Comparison of ENCODE assay signal across 8 mouse cellular contexts in the genomic region with DNA sequence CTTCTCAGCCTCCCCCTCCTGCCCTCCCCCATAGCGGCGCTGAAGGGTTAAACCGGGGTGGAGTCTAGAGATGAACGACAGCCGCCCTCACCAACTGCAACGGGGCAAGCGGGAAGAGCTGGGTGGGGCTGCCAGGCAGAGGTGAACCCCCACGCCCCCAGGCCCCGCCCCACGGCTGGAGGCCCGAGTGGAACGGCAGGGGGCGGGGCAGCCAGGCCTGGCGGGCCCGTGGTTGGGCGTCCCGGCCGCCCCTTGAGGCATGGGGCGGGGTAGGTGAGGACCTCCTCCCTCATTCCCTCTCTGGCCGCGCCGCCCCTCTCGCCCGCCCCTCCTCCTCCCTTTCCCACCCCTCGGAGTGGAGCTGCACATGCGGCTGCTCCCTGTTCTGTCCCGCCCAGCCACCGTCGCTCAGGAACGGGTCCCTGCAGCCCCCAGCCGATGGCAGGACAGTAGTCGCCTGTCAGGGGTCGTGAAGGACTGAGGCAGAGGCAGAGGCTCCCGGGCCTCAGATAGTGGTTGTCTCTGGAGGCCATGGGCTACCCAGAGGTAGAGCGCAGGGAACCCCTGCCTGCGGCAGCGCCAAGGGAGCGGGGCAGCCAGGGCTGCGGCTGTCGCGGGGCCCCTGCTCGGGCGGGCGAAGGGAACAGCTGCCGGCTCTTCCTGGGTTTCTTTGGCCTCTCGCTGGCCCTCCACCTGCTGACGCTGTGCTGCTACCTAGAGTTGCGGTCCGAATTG. TPM values are rescaled to one million over a fixed set of nuclear protein-coding genes. Genes with fewer than 3 reads are reported as not detected.
DNase-seq lines count a peak whose midpoint lies in the region; ATAC-seq and TF ChIP-seq lines count a peak whose summit lies in the region.

A gene (plus strand): TSS at position 357 of the 735 bp plus-strand sequence.

- 24% methylated on average over 36 of the region's 49 CpGs for WGBS in forebrain, embryonic 11.5 days
- 21% methylated on average over 45 of the region's 49 CpGs for WGBS in heart, embryonic 15.5 days
- WGBS in liver, embryonic 13.5 days (ENCODE audit: insufficient replicate concordance) = 12% methylated on average over 35 of the region's 49 CpGs
- 24% methylated on average over 29 of the region's 49 CpGs for WGBS in neural tube, embryonic 12.5 days
- 15% methylated on average over 27 of the region's 49 CpGs for WGBS in stomach, postnatal 0 days

- H3K9me3 ChIP-seq in forebrain, embryonic 11.5 days (ENCODE audit: control insufficient read depth, low read length) = no peaks in the 10 kb centered on the region
- no peaks in the 10 kb centered on the region for H3K9me3 ChIP-seq in heart, embryonic 15.5 days (replicated peaks)
- no peaks in the 10 kb centered on the region for H3K9me3 ChIP-seq in liver, embryonic 13.5 days (replicated peaks)
- no peaks in the 10 kb centered on the region for H3K9me3 ChIP-seq in neural tube, embryonic 12.5 days
- no peaks in the 10 kb centered on the region for H3K9me3 ChIP-seq in stomach, postnatal 0 days (ENCODE audit: control insufficient read depth, low read length)

- H3K27me3 ChIP-seq in forebrain, embryonic 11.5 days (ENCODE audit: control insufficient read depth, insufficient read depth, low read length) = peaks cover 7% of the 10 kb centered on the region; the same call in 1 of the 2 replicates
- H3K27me3 ChIP-seq in heart, embryonic 15.5 days = no peaks in the 10 kb centered on the region
- H3K27me3 ChIP-seq in liver, embryonic 13.5 days = peaks cover 5% of the 10 kb centered on the region; the same call in 1 of the 2 replicates
- H3K27me3 ChIP-seq in neural tube, embryonic 12.5 days (replicated peaks) = no peaks in the 10 kb centered on the region
- no peaks in the 10 kb centered on the region for H3K27me3 ChIP-seq in stomach, postnatal 0 days (ENCODE audit: control insufficient read depth, insufficient read depth, low read length)

- H3K4me3 ChIP-seq in forebrain, embryonic 11.5 days (ENCODE audit: low read depth, low read length) = peak within 1 kb of the TSS; percentile 46
- H3K4me3 ChIP-seq in heart, embryonic 15.5 days = peak within 1 kb of the TSS; percentile 64
- H3K4me3 ChIP-seq in liver, embryonic 13.5 days (replicated peaks) = peak within 1 kb of the TSS; percentile 61
- H3K4me3 ChIP-seq in neural tube, embryonic 12.5 days = peak within 1 kb of the TSS; percentile 47
- H3K4me3 ChIP-seq in stomach, postnatal 0 days (ENCODE audit: low read depth, low read length) = peak within 1 kb of the TSS; percentile 49

- peak within 1 kb of the TSS; percentile 55 for H3K4me2 ChIP-seq in forebrain, embryonic 11.5 days (ENCODE audit: low read depth, low read length, severe bottlenecking)
- peak within 1 kb of the TSS; percentile 92 for H3K4me2 ChIP-seq in heart, embryonic 15.5 days
- H3K4me2 ChIP-seq in liver, embryonic 13.5 days = peak within 1 kb of the TSS; percentile 82
- H3K4me2 ChIP-seq in neural tube, embryonic 12.5 days (replicated peaks) = peak within 1 kb of the TSS; percentile 81
- H3K4me2 ChIP-seq in stomach, postnatal 0 days (replicated peaks; ENCODE audit: low read depth) = peak within 1 kb of the TSS; percentile 70

- ATAC-seq in forebrain, embryonic 11.5 days (replicated peaks; ENCODE audit: low FRiP score) = peak; percentile 97
- ATAC-seq in heart, embryonic 15.5 days (replicated peaks; ENCODE audit: insufficient number of reproducible peaks, insufficient read depth, low FRiP score, low read depth) = peak; percentile 96
- ATAC-seq in liver, embryonic 13.5 days (ENCODE audit: low read depth) = peak; percentile 97
- peak; percentile 97 for ATAC-seq in neural tube, embryonic 12.5 days (ENCODE audit: low FRiP score, low read depth)
- peak; percentile 98 for ATAC-seq in stomach, postnatal 0 days (ENCODE audit: low FRiP score, low TSS enrichment)

- no peaks in the 10 kb centered on the region for H3K36me3 ChIP-seq in forebrain, embryonic 11.5 days (ENCODE audit: control insufficient read depth, insufficient read depth, low read length)
- no peaks in the 10 kb centered on the region for H3K36me3 ChIP-seq in heart, embryonic 15.5 days
- no peaks in the 10 kb centered on the region for H3K36me3 ChIP-seq in liver, embryonic 13.5 days
- no peaks in the 10 kb centered on the region for H3K36me3 ChIP-seq in neural tube, embryonic 12.5 days
- H3K36me3 ChIP-seq in stomach, postnatal 0 days (ENCODE audit: control insufficient read depth, insufficient read depth, low read length) = no peaks in the 10 kb centered on the region

- no peaks in the 10 kb centered on the region for H3K4me1 ChIP-seq in forebrain, embryonic 11.5 days (replicated peaks; ENCODE audit: control insufficient read depth, insufficient read depth, low read length)
- no peaks in the 10 kb centered on the region for H3K4me1 ChIP-seq in heart, embryonic 15.5 days (replicated peaks)
- no peaks in the 10 kb centered on the region; the same call in 1 of the 2 replicates for H3K4me1 ChIP-seq in liver, embryonic 13.5 days (replicated peaks)
- no peaks in the 10 kb centered on the region for H3K4me1 ChIP-seq in neural tube, embryonic 12.5 days
- no peaks in the 10 kb centered on the region for H3K4me1 ChIP-seq in stomach, postnatal 0 days (replicated peaks; ENCODE audit: control insufficient read depth, insufficient read depth)

- TF ChIP-seq EP300 in stomach, postnatal 0 days (optimal IDR thresholded peaks at IDR 0.05) = no peak

- TF ChIP-seq CTCF in stomach, postnatal 0 days (IDR thresholded peaks at IDR 0.05; ENCODE audit: low read depth) = 0 out of 2 replicates have a peak, but pooled peaks have one; percentile 23

- H3K9ac ChIP-seq in forebrain, embryonic 11.5 days (ENCODE audit: low read length) = peak within 1 kb of the TSS; percentile 12
- H3K9ac ChIP-seq in heart, embryonic 15.5 days = peak within 1 kb of the TSS; percentile 59
- H3K9ac ChIP-seq in liver, embryonic 13.5 days = peak within 1 kb of the TSS; percentile 63
- H3K9ac ChIP-seq in neural tube, embryonic 12.5 days = peak within 1 kb of the TSS; percentile 48
- peak within 1 kb of the TSS; percentile 50 for H3K9ac ChIP-seq in stomach, postnatal 0 days (ENCODE audit: low read length)

- no peak within 1 kb of the TSS for H3K27ac ChIP-seq in forebrain, embryonic 11.5 days (ENCODE audit: low read depth, low read length)
- H3K27ac ChIP-seq in heart, embryonic 15.5 days = peak within 1 kb of the TSS; percentile 53
- H3K27ac ChIP-seq in liver, embryonic 13.5 days = no peak within 1 kb of the TSS; the same call in 1 of the 2 replicates
- no peak within 1 kb of the TSS for H3K27ac ChIP-seq in neural tube, embryonic 12.5 days
- 0 out of 2 replicates have a peak within 1 kb of the TSS, but pooled peaks have one; percentile 4 for H3K27ac ChIP-seq in stomach, postnatal 0 days (replicated peaks)

- peak; percentile 87 for DNase-seq in ES-CJ7 (ENCODE audit: low read depth, low spot score)
- peak; percentile 69 for DNase-seq in c-Kit-positive CD71-positive TER-119-positive erythroid progenitor cells, embryonic 14.5 days (ENCODE audit: low spot score)
- peak; percentile 92 for DNase-seq in forebrain, embryonic 11.5 days (ENCODE audit: low spot score)
- DNase-seq in kidney, postnatal 14 days = peak; percentile 93
- peak; percentile 69 for DNase-seq in liver, embryonic 13.5 days
- DNase-seq in stomach, postnatal 0 days (ENCODE audit: low spot score) = peak; percentile 92

RNA-seq across cellular contexts. Expression of the gene that starts here (rescaled TPM):
- 2.2 and 2.6 TPM in 2 replicates for polyA plus RNA-seq in forebrain, embryonic 11.5 days (2014; fragmentation: Nextera tagmentation; extraction: Ambion mirVana)
- 2.8 and 3.2 TPM in 2 replicates for polyA plus RNA-seq in heart, embryonic 15.5 days (2015; fragmentation: Nextera tagmentation; extraction: Ambion mirVana)
- polyA plus RNA-seq in liver, embryonic 13.5 days (2015; fragmentation: Nextera tagmentation; extraction: Ambion mirVana) = 0.40 and 0.68 TPM in 2 replicates
- 2.0 and 2.4 TPM in 2 replicates for polyA plus RNA-seq in neural tube, embryonic 12.5 days (2016; fragmentation: Nextera tagmentation; extraction: Ambion mirVana)
- 0.92 and 1.3 TPM in 2 replicates for polyA plus RNA-seq in stomach, postnatal 0 days (2015; fragmentation: Nextera tagmentation; extraction: Ambion mirVana)

Comparison
In these comparisons a context has a peak if more than half of its experiments do, and no peak if none do; other contexts are left out.
1. Peak in DNase-seq, ATAC-seq, H3K4me3 ChIP-seq, H3K9ac ChIP-seq and H3K4me2 ChIP-seq in liver, embryonic 13.5 days; RNA of the gene not detected or under 1 TPM.
2. H3K27ac ChIP-seq: peak in heart, embryonic 15.5 days (single experiment) and stomach, postnatal 0 days (single experiment); none in forebrain, embryonic 11.5 days (single experiment), liver, embryonic 13.5 days (single experiment) and neural tube, embryonic 12.5 days (single experiment).
3. H3K9ac ChIP-seq: peak in every context shown above with its lines; median percentile 63 in liver, embryonic 13.5 days; 59 in heart, embryonic 15.5 days; 50 in stomach, postnatal 0 days; 48 in neural tube, embryonic 12.5 days; 12 in forebrain, embryonic 11.5 days.
4. Peak in every context shown above with its lines, with median percentiles within 50 percentile points of each other: DNase-seq, ATAC-seq, H3K4me2 ChIP-seq and H3K4me3 ChIP-seq.